Mouse (Mus musculus) heart, postnatal 0 days (tissue): ENCODE data around the gene Pikfyve.

Experiments used
- CTCF ChIP-seq: IDR thresholded peaks from 2 replicates; pipeline ENCODE4 v1.5.1; 2016; ENCODE audit warnings: antibody characterized with exemption, control low read depth, low read depth
- EP300 ChIP-seq: IDR thresholded peaks from 2 replicates; pipeline ENCODE4 v1.6.1; 2016; ENCODE audit warnings: antibody characterized with exemption, low read depth

- no peak for TF ChIP-seq EP300
- TF ChIP-seq CTCF = no peak
These were observed 44.1 kb downstream of the Pikfyve start for GRCm38 (mm10) chr1:65230566-65230965.
